ENCODE assay signal across 27 mouse cellular contexts in genomic region chr19:9913784-9914183, GRCm38 (mm10). TPM values are rescaled to one million over a fixed set of nuclear protein-coding genes. Genes with fewer than 3 reads are reported as not detected.
DNase-seq lines count a peak whose midpoint lies in the region; ATAC-seq and TF ChIP-seq lines count a peak whose summit lies in the region.
"Had no signal": no experiment of that assay in that cellular context is flagged by ENCODE, and none has a peak within 500 bp of the region (broad histone marks: within the 10 kb centered on the region; RNA-seq: fewer than 3 reads in every experiment).

No protein-coding gene starts in this region.

- H3K36me3 ChIP-seq in spleen, adult 2 months (ENCODE audit: control insufficient read depth, insufficient read depth, low read length), result no peaks in the 10 kb centered on the region
- H3K36me3 ChIP-seq in liver, postnatal 0 days (replicated peaks; ENCODE audit: insufficient read depth, low read length), result no peaks in the 10 kb centered on the region
- no peaks in the 10 kb centered on the region for H3K36me3 ChIP-seq in hindbrain, embryonic 13.5 days
- H3K36me3 ChIP-seq: embryonic facial prominence, embryonic 10.5 days; heart, embryonic 10.5 days; hindbrain, embryonic 10.5 days; kidney, embryonic 15.5 days; limb, embryonic 12.5 days; neural tube, embryonic 15.5 days had no signal

- no peak; the same call in 1 of the 2 replicates for ATAC-seq in liver, postnatal 0 days
- no peak for ATAC-seq in hindbrain, embryonic 13.5 days (ENCODE audit: low FRiP score)
- ATAC-seq: activated CD4-positive, CD25-positive, alpha-beta regulatory T cell, adult 4 months; forebrain, postnatal 0 days; hindbrain, postnatal 0 days had no signal

- peak overlapping the region; percentile 44; the same call in 1 of the 2 replicates for H3K27ac ChIP-seq in spleen, adult 2 months (ENCODE audit: insufficient read depth, low read length)
- peak overlapping the region; percentile 40; the same call in 1 of the 2 replicates for H3K27ac ChIP-seq in liver, postnatal 0 days (ENCODE audit: low read depth)
- H3K27ac ChIP-seq in hindbrain, embryonic 13.5 days, result no peak overlapping the region
- H3K27ac ChIP-seq: embryonic facial prominence, embryonic 10.5 days; heart, embryonic 10.5 days; hindbrain, embryonic 10.5 days; hindbrain, postnatal 0 days; kidney, embryonic 15.5 days; limb, embryonic 12.5 days; neural tube, embryonic 15.5 days; stomach, postnatal 0 days had no signal

- no peak overlapping the region for H3K4me3 ChIP-seq in spleen, adult 2 months (ENCODE audit: extremely low read depth, insufficient read depth, insufficient read length)
- no peak overlapping the region for H3K4me3 ChIP-seq in liver, postnatal 0 days (ENCODE audit: low read depth, low read length)
- H3K4me3 ChIP-seq in hindbrain, embryonic 13.5 days, result no peak overlapping the region
- H3K4me3 ChIP-seq: embryonic facial prominence, embryonic 10.5 days; heart, embryonic 10.5 days; hindbrain, embryonic 10.5 days; kidney, embryonic 15.5 days; limb, embryonic 12.5 days; neural tube, embryonic 15.5 days had no signal

- H3K4me2 ChIP-seq in liver, postnatal 0 days (ENCODE audit: low read depth, low read length), result 0 out of 2 replicates have a peak overlapping the region, but pooled peaks have one; percentile 7
- H3K4me2 ChIP-seq in hindbrain, embryonic 13.5 days, result no peak overlapping the region
- H3K4me2 ChIP-seq: kidney, embryonic 15.5 days; limb, embryonic 12.5 days; neural tube, embryonic 15.5 days had no signal

- 83% methylated on average over 5 of the region's 5 CpGs for WGBS in spleen, adult 2 months
- 76% methylated on average over 5 of the region's 5 CpGs for WGBS in liver, postnatal 0 days (ENCODE audit: insufficient replicate concordance)
- 85% methylated on average over 5 of the region's 5 CpGs for WGBS in hindbrain, embryonic 13.5 days

- no peaks in the 10 kb centered on the region for H3K9me3 ChIP-seq in liver, postnatal 0 days (ENCODE audit: low read length)
- H3K9me3 ChIP-seq in hindbrain, embryonic 13.5 days, result no peaks in the 10 kb centered on the region
- H3K9me3 ChIP-seq: embryonic facial prominence, embryonic 10.5 days; heart, embryonic 10.5 days; hindbrain, embryonic 10.5 days; kidney, embryonic 15.5 days; limb, embryonic 12.5 days; neural tube, embryonic 15.5 days had no signal

- peak; percentile 61 for DNase-seq in layer of hippocampus, adult 9-11 months
- DNase-seq in layer of hippocampus, adult 9-10 months (ENCODE audit: low spot score), result no peak
- DNase-seq in spleen, adult 2 months (ENCODE audit: low read depth in 1 of 2, low spot score in 2 of 2), result no peak
- no peak for DNase-seq in spleen, postnatal 10 days (ENCODE audit: low spot score in 2 of 2)
- DNase-seq in liver, postnatal 0 days, result no peak
- no peak for DNase-seq in T-cell, adult 2 months (ENCODE audit: low spot score)
- DNase-seq: adrenal gland, adult 8-10 months; cerebellum, adult 9-11 months; forebrain, postnatal 0 days; gastrocnemius, postnatal 36 days; kidney, adult 11 months; kidney, postnatal 4 days; lung, adult 18-20 months; lung, postnatal 14 days; right cerebral cortex, adult 18-20 months; right cerebral cortex, postnatal 4 days; thymus, adult 2 months had no signal

- H3K9ac ChIP-seq in liver, postnatal 0 days (replicated peaks), result no peak overlapping the region
- no peak overlapping the region for H3K9ac ChIP-seq in hindbrain, embryonic 13.5 days
- H3K9ac ChIP-seq: forebrain, postnatal 0 days; kidney, embryonic 15.5 days; limb, embryonic 12.5 days; neural tube, embryonic 15.5 days had no signal

- no peak for TF ChIP-seq EP300 in liver, postnatal 0 days (IDR thresholded peaks at IDR 0.05; ENCODE audit: low read depth)

- H3K4me1 ChIP-seq in spleen, adult 2 months (ENCODE audit: control insufficient read depth, insufficient read depth, insufficient read length), result peaks cover 9% of the 10 kb centered on the region; the same call in 1 of the 2 replicates
- 0 out of 2 replicates have a peak, but pooled peaks cover 3% of the 10 kb centered on the region for H3K4me1 ChIP-seq in liver, postnatal 0 days (ENCODE audit: insufficient read depth)
- no peaks in the 10 kb centered on the region for H3K4me1 ChIP-seq in hindbrain, embryonic 13.5 days (replicated peaks)
- H3K4me1 ChIP-seq: embryonic facial prominence, embryonic 10.5 days; heart, embryonic 10.5 days; hindbrain, embryonic 10.5 days; kidney, embryonic 15.5 days; limb, embryonic 12.5 days had no signal

- H3K27me3 ChIP-seq in spleen, adult 2 months (ENCODE audit: control insufficient read depth, insufficient read depth, low read length), result no peaks in the 10 kb centered on the region
- no peaks in the 10 kb centered on the region for H3K27me3 ChIP-seq in liver, postnatal 0 days (ENCODE audit: insufficient read depth, low read length)
- no peaks in the 10 kb centered on the region for H3K27me3 ChIP-seq in hindbrain, embryonic 13.5 days
- H3K27me3 ChIP-seq: kidney, embryonic 15.5 days; limb, embryonic 12.5 days; neural tube, embryonic 15.5 days had no signal

- no peak for TF ChIP-seq POLR2A in spleen, adult 2 months (IDR thresholded peaks at IDR 0.05; ENCODE audit: low read depth, low read length)

- TF ChIP-seq CTCF in spleen, adult 2 months (IDR thresholded peaks at IDR 0.05; ENCODE audit: extremely low read depth, insufficient read depth, insufficient read length, insufficient replicate concordance), result no peak
- TF ChIP-seq CTCF in liver, postnatal 0 days (IDR thresholded peaks at IDR 0.05; ENCODE audit: low read depth), result no peak

RNA-seq across cellular contexts. Expression of gene Incenp, which starts 14.4 kb away (rescaled TPM):
- 17.2 and 18.8 TPM in 2 replicates for polyA plus RNA-seq in spleen, adult 2 months (2012; rRNA removed)
- polyA plus RNA-seq in liver, postnatal 0 days (2015; fragmentation: Nextera tagmentation; extraction: Ambion mirVana), result 39.9 and 43.4 TPM in 2 replicates
- polyA plus RNA-seq in hindbrain, embryonic 13.5 days (2015; fragmentation: Nextera tagmentation; extraction: Ambion mirVana), result 31.3 and 32.9 TPM in 2 replicates
